Mouse (Mus musculus) megakaryocyte, embryonic 14.5 days (primary cell): ENCODE measurements at regions not wholly inside any gene's neighbourhood (a gene's known extent, or its start where the extent isn't known, plus 50 kb on each side); places are given as distances from the start of the nearest gene placed in this dataset.

ENCODE experiments used
- H3K27me3 ChIP-seq: replicated peaks from 2 replicates; pipeline ENCODE3; 2012; ENCODE audit warnings: inconsistent platforms
- H3K36me3 ChIP-seq: replicated peaks from 2 replicates; pipeline ENCODE3; 2012; ENCODE audit warnings: low read length, inconsistent platforms, mixed read lengths
- H3K4me1 ChIP-seq: 2 replicates; pipeline ENCODE4 v1.6.1; 2012; ENCODE audit warnings: inconsistent platforms
- H3K4me3 ChIP-seq: replicated peaks from 2 replicates; pipeline ENCODE3; 2012; ENCODE audit warnings: moderate library complexity, mild to moderate bottlenecking, inconsistent platforms
- H3K9me3 ChIP-seq: 2 replicates; pipeline ENCODE4 v1.6.1; 2012; ENCODE audit warnings: inconsistent platforms
- FLI1 ChIP-seq: IDR thresholded peaks from 2 replicates; pipeline ENCODE4 v1.6.1; 2012; ENCODE audit warnings: low read length, inconsistent platforms, mixed read lengths
- GATA1 ChIP-seq: IDR thresholded peaks from 3 replicates; pipeline ENCODE4 v1.6.1; 2012; ENCODE audit warnings: mixed read lengths, low read length, inconsistent platforms, borderline replicate concordance

DNA sequence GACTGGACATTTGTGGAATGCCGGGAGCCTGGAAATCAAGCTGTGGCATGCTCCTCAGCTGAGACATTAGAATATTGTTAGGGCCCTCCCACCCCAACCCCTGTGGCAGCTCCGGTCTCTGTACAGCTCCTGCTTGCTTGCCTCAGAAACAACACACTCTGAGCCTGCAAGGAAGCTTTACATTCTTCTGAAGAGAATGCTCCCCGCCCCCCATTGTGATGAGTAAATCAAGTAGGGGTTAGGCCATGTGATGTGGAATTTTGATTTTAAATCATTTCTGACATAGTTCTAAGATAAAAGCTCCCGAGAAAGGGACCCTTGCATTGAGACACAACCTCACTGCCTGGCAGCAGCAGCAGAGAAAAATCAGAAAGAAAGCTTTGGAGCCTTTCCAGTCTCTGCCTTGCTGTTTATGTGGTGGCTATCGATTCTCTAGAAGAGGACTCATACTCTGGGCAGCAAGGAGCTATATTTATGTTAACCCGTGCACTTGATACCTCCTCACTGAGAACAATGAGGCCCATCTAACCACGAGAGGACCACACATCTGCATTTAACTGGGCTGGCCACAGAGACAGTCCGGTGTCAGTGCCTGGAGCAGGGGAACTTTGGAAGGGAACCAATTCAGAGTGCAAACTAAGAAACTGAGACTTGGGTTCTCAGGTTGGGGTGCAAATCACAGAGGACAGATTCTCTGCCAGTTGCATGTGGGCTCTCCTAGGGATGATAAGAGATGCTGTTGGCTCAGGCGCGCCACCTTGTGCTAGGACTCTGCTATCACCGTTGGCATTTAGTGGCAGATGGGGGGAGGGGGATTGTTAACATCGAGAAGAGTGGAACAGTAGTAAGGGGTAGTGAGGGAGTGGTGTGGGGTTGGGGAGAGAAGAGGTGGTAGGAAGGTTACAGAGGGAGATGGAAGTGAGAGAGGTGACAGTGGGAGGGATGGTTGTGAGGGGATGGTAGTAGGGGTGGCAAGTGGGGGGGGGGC is 218.7 kb upstream of the Camk1g start:
- no peak for TF ChIP-seq FLI1
- no peak for TF ChIP-seq GATA1
- Histone ChIP-seq H3K36me3 (no peaks in the 10 kb centered on the region), H3K9me3 (no peaks in the 10 kb centered on the region)

DNA sequence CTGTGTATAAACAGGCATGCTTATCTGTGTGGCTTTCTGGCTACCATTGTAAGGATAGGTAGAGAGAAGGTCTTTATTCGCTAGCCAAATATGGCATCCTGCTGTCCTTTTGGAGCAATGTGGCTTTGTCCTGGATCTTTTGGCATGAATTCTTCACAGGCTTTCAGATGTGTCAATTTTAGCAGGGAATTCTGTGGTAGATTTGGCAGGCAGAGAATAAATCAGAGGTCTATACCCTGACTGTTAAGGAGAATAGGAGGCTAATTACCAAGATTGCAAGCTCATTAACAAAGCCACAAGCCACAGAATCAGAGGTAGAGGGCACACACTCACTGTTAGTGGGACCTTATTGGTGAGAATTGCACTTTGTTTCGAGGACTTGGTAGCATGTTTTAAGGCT is 217.2 kb upstream of the Camk1g start:
- H3K4me3 ChIP-seq, result no peak overlapping the region
- no peaks in the 10 kb centered on the region for H3K9me3 ChIP-seq
- peaks cover 10% of the 10 kb centered on the region for H3K27me3 ChIP-seq
- H3K36me3 ChIP-seq, result no peaks in the 10 kb centered on the region
- TF ChIP-seq FLI1 (no peak), GATA1 (no peak)
- peaks cover 5% of the 10 kb centered on the region for H3K4me1 ChIP-seq

More for the DNA sequence above, 218.7 kb upstream of the Camk1g start:
- H3K4me3 ChIP-seq, result no peak overlapping the region
- peaks cover 12% of the 10 kb centered on the region for H3K27me3 ChIP-seq
- H3K4me1 ChIP-seq, result peaks cover 5% of the 10 kb centered on the region

DNA sequence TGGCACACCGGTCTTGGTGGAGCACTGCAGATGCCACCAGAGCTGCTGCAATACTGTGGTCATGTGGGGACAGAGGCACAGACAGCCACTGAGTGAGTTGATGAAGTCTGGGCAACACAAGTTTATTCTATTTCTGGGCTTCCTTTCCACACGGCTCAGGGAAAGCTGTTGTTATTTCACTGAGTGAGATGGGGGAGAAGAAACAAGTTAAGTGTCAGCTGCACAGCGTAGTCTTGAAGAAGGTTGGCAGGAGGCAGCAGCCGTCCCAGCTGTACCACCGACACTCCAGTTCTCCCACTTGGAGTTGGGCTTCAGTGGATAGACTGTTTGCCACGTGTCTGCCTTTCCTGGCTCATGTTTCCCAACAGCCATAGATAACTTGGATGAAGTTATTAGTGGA is 216.8 kb upstream of the Camk1g start:
- no peak overlapping the region for H3K4me3 ChIP-seq
- no peaks in the 10 kb centered on the region for H3K36me3 ChIP-seq
- no peaks in the 10 kb centered on the region for H3K9me3 ChIP-seq
- H3K27me3 ChIP-seq, result peaks cover 10% of the 10 kb centered on the region
- no peak for TF ChIP-seq GATA1
- TF ChIP-seq FLI1, result no peak
- H3K4me1 ChIP-seq, result peaks cover 5% of the 10 kb centered on the region

DNA sequence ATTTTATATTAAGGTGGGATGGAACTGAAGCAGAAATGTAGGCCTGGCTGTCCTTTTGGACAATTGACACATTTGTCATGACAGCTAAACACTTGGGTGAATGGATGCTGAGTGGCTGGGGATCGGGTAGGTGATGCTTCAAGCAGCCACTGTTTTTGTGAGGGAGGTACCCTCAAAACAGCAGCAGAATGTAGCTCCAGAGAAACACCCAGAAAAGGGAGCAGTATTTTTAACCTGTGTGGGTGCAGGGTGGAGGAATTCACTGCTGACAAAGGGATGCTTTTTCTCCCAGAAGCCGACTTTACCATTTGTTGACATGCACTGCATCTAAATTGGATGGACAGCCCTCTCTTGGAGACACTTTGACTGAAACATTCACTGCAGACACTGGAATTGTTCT is 213.7 kb upstream of the Camk1g start:
- TF ChIP-seq FLI1 (no peak), GATA1 (no peak)

DNA sequence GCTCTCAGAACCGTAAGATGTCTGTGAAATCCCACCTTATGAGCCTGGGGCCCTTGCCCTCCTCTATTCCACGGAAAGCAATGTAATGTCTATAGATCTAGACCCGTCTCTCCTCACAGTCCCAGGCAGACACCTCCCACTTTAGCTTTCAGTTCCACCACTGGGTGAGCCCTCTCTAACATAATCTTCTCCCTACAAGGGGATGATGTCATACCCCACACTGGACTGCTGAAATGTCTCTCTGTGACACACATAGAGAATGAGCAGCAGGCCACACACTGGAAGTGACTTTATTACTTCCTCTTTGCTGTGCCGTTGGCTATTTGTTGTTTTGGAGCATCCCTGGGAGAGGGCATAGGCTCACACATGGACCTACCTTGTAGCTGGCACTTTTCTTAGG is 210.3 kb upstream of the Camk1g start:
- Histone ChIP-seq H3K36me3 (no peaks in the 10 kb centered on the region), H3K27me3 (no peaks in the 10 kb centered on the region), H3K4me3 (no peak overlapping the region), H3K9me3 (no peaks in the 10 kb centered on the region), H3K4me1 (no peaks in the 10 kb centered on the region)
- TF ChIP-seq GATA1 (no peak), FLI1 (no peak)

More for the DNA sequence above, 213.7 kb upstream of the Camk1g start:
- Histone ChIP-seq H3K9me3 (no peaks in the 10 kb centered on the region), H3K27me3 (peaks cover 6% of the 10 kb centered on the region), H3K4me1 (peaks cover under 1% of the 10 kb centered on the region; the same call in 1 of the 2 replicates), H3K4me3 (no peak overlapping the region), H3K36me3 (no peaks in the 10 kb centered on the region)

DNA sequence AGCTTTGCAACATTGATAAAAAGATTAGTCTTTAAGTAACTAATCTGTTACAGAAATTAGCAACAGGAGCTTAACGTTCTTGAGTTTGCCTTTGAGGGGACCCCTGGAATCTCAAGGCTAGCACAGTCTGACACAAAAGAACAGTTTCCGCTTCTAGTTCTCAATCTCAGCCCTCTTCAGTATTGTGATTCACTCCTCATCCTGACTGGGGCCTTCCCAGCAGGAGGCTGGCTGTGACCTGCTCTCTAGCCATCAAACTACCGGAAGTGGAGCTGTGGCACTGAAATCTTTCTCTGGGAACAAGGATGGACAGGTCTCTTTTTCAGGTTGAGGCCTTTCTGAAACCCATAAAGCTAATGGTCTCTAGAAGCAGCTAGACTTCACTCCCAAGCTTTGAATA is 209.6 kb upstream of the Camk1g start:
- H3K36me3 ChIP-seq, result no peaks in the 10 kb centered on the region
- H3K4me3 ChIP-seq, result no peak overlapping the region
- H3K9me3 ChIP-seq, result no peaks in the 10 kb centered on the region
- H3K4me1 ChIP-seq, result no peaks in the 10 kb centered on the region
- no peak for TF ChIP-seq FLI1
- no peak for TF ChIP-seq GATA1
- no peaks in the 10 kb centered on the region for H3K27me3 ChIP-seq

DNA sequence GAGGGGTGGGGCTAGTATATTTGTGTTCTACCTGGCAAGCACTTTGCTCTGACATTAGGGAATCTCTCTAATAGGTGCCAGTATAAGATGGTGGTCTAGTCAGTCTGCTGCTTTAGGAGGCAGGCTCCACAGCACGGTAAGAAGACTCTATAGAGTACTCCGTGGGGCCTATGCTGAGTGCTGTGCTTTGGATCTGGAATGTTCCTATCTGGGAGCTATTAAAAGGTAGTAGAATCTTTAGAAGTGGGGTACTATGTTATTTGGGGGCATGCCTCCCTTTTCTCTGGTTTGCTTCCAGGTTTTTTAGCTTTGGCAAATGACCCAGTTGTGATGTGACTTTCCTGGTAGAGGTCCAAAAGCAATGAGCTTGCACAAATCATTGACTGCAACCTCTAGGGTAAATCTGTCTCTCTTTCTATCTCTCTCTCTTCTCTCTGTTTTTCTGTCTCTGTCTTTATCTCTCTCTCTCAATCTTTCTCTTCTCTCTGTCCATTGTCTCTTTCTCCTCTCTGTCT is 208.6 kb upstream of the Camk1g start:
- TF ChIP-seq FLI1 (no peak), GATA1 (no peak)
- Histone ChIP-seq H3K9me3 (no peaks in the 10 kb centered on the region), H3K4me1 (no peaks in the 10 kb centered on the region), H3K36me3 (no peaks in the 10 kb centered on the region), H3K4me3 (no peak overlapping the region), H3K27me3 (no peaks in the 10 kb centered on the region)

DNA sequence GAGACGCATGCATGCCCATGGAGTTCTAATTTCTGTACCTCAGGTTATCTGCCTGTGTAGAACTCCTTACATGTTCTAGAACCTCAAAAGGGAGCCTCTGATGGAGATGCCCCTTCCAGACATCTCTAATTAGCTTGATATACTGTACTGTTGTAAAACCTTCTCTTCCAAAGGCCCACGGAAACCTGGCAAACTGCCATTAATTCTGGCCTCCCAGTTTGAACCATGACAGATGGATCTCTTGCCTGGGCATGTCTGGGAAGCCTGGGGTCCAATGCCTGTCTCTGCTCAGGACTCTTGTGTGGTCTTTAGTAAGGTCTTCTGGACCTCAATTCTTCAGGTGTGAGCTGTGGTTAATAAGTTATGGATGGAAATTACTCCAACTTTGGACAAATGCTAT is 207.7 kb upstream of the Camk1g start:
- no peaks in the 10 kb centered on the region for H3K4me1 ChIP-seq
- H3K27me3 ChIP-seq, result no peaks in the 10 kb centered on the region
- H3K9me3 ChIP-seq, result no peaks in the 10 kb centered on the region
- TF ChIP-seq GATA1, result no peak
- no peak for TF ChIP-seq FLI1
- H3K36me3 ChIP-seq, result no peaks in the 10 kb centered on the region
- H3K4me3 ChIP-seq, result no peak overlapping the region

DNA sequence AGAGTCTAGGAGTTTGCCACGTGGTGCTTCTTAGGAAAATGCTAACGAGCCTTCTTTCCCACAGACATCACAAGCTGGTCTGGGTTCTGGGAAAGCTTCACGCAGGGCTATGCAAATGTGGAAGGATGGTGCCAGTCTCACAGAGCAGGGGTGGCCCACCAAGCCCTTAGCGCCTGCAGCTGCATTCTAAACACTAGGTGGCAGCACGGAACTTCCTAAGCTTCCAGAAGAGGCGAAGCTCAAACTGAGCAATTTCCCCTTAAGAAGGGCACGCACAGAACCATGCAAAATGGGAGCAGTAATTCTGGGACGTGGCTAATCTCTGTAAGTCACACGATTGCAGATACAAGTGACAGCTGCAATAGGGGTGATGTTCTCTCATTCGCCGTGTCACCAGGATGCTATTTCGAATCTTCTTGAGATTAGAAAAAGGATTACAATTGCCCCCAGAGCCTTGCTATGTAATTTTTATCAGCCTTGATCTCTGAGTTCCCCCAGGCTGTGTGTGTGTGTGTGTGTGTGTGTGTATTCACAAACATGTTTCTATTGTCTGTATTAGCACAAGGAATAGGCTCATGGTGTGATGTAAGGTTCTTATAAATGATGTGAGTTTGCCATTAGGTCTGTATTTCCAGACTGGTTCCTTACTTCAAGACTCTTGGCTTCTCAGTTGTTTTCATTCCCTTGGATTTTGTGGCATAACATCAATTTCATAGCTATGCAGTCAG is 206.1 kb upstream of the Camk1g start:
- TF ChIP-seq GATA1, result no peak
- no peak for TF ChIP-seq FLI1
- Histone ChIP-seq H3K4me3 (no peak overlapping the region), H3K36me3 (no peaks in the 10 kb centered on the region), H3K4me1 (no peaks in the 10 kb centered on the region), H3K27me3 (no peaks in the 10 kb centered on the region), H3K9me3 (no peaks in the 10 kb centered on the region)

DNA sequence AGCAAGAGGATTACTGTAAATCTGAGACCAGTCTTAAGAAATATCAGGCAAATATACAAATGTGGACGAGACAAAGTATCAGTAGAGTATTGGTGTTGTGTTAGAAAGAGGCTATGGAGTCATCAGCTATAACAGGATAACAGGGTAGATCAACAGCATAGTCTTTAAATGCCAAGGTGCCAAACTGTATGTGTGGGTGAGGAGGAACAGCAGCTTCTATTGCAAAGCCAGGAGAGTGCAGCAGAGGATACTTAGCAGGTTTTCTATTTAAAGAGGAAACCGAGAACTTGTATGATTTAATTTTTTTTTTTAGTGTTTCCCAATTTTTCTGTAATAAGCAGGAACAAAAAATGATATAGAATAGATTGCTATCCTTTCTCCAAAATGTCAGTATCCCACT is 202.7 kb upstream of the Camk1g start:
- TF ChIP-seq GATA1, result no peak
- TF ChIP-seq FLI1, result no peak
- H3K9me3 ChIP-seq, result peaks cover 9% of the 10 kb centered on the region; the same call in 1 of the 2 replicates
- H3K27me3 ChIP-seq, result no peaks in the 10 kb centered on the region
- H3K4me1 ChIP-seq, result no peaks in the 10 kb centered on the region
- no peak overlapping the region for H3K4me3 ChIP-seq
- H3K36me3 ChIP-seq, result no peaks in the 10 kb centered on the region
